Comparison of ENCODE assay signal across 11 mouse cellular contexts in the genomic region with DNA sequence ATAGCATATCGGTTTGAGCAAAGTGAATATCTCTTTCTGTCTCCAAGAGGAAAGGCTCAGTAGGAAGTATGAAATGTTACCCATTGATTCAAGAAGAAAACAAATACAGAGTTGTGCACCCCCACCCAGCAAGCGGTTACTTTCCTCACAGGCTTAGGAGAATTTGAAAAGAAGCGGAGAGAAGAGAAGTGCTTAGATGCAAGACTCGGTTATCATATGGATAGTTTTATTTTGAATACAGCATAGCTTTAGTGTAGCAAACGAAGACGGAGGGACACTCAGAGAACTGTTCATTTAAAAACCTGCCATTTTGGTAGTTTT. TPM values are rescaled to one million over a fixed set of nuclear protein-coding genes. Genes with fewer than 3 reads are reported as not detected.
A peak's percentile ranks its signal among the peaks of the same experiment; 100 is the strongest.
DNase-seq lines count a peak whose midpoint lies in the region; ATAC-seq lines count a peak whose summit lies in the region.
"Had no signal": no experiment of that assay in that cellular context is flagged by ENCODE, and none has a peak within 500 bp of the region (broad histone marks: within the 10 kb centered on the region; RNA-seq: fewer than 3 reads in every experiment).

No protein-coding gene starts in this region.

- H3K9me3 ChIP-seq in heart, embryonic 15.5 days (replicated peaks) = no peaks in the 10 kb centered on the region
- no peaks in the 10 kb centered on the region for H3K9me3 ChIP-seq in embryonic facial prominence, embryonic 12.5 days
- H3K9me3 ChIP-seq in hindbrain, embryonic 16.5 days (ENCODE audit: control insufficient read depth, low read length) = no peaks in the 10 kb centered on the region
- no peaks in the 10 kb centered on the region for H3K9me3 ChIP-seq in midbrain, embryonic 13.5 days

- ATAC-seq in heart, embryonic 15.5 days (replicated peaks; ENCODE audit: insufficient number of reproducible peaks, insufficient read depth, low FRiP score, low read depth) = no peak
- ATAC-seq in embryonic facial prominence, embryonic 12.5 days (ENCODE audit: insufficient number of reproducible peaks, insufficient read depth, low FRiP score, low TSS enrichment) = no peak
- ATAC-seq in hindbrain, embryonic 16.5 days = no peak
- ATAC-seq in midbrain, embryonic 13.5 days = no peak

- H3K4me2 ChIP-seq in heart, embryonic 15.5 days = peak overlapping the region; percentile 98
- H3K4me2 ChIP-seq in embryonic facial prominence, embryonic 12.5 days (replicated peaks) = peak overlapping the region; percentile 75
- peak overlapping the region; percentile 60 for H3K4me2 ChIP-seq in hindbrain, embryonic 16.5 days (ENCODE audit: low read length)
- H3K4me2 ChIP-seq in midbrain, embryonic 13.5 days (replicated peaks) = peak overlapping the region; percentile 66

- H3K4me1 ChIP-seq in heart, embryonic 15.5 days (replicated peaks) = peaks cover 13% of the 10 kb centered on the region
- peaks cover 7% of the 10 kb centered on the region for H3K4me1 ChIP-seq in embryonic facial prominence, embryonic 12.5 days
- H3K4me1 ChIP-seq in hindbrain, embryonic 16.5 days (ENCODE audit: control insufficient read depth, insufficient read depth, low read depth, low read length) = peaks cover 10% of the 10 kb centered on the region
- H3K4me1 ChIP-seq in midbrain, embryonic 13.5 days (replicated peaks) = peaks cover 53% of the 10 kb centered on the region

- peak overlapping the region; percentile 83 for H3K4me3 ChIP-seq in heart, embryonic 15.5 days
- peak overlapping the region; percentile 65 for H3K4me3 ChIP-seq in embryonic facial prominence, embryonic 12.5 days
- peak overlapping the region; percentile 72 for H3K4me3 ChIP-seq in hindbrain, embryonic 16.5 days (ENCODE audit: low read length)
- H3K4me3 ChIP-seq in midbrain, embryonic 13.5 days (replicated peaks) = peak overlapping the region; percentile 85

- H3K36me3 ChIP-seq in heart, embryonic 15.5 days = no peaks in the 10 kb centered on the region
- no peaks in the 10 kb centered on the region for H3K36me3 ChIP-seq in embryonic facial prominence, embryonic 12.5 days
- no peaks in the 10 kb centered on the region for H3K36me3 ChIP-seq in hindbrain, embryonic 16.5 days (ENCODE audit: control insufficient read depth, insufficient read depth, low read length)
- H3K36me3 ChIP-seq in midbrain, embryonic 13.5 days = no peaks in the 10 kb centered on the region

- no peak overlapping the region for H3K27ac ChIP-seq in heart, embryonic 15.5 days
- 0 out of 2 replicates have a peak overlapping the region, but pooled peaks have one; percentile 78 for H3K27ac ChIP-seq in embryonic facial prominence, embryonic 12.5 days
- H3K27ac ChIP-seq in hindbrain, embryonic 16.5 days (ENCODE audit: low read depth, low read length) = peak overlapping the region; percentile 31
- peak overlapping the region; percentile 100 for H3K27ac ChIP-seq in midbrain, embryonic 13.5 days

- peaks cover 39% of the 10 kb centered on the region for H3K27me3 ChIP-seq in heart, embryonic 15.5 days
- peaks cover 14% of the 10 kb centered on the region for H3K27me3 ChIP-seq in embryonic facial prominence, embryonic 12.5 days
- H3K27me3 ChIP-seq in hindbrain, embryonic 16.5 days (replicated peaks; ENCODE audit: control insufficient read depth, insufficient read depth, low read length) = no peaks in the 10 kb centered on the region
- no peaks in the 10 kb centered on the region for H3K27me3 ChIP-seq in midbrain, embryonic 13.5 days

- WGBS in heart, embryonic 15.5 days = 19% methylated on average over 6 of the region's 6 CpGs
- WGBS in embryonic facial prominence, embryonic 12.5 days = 3% methylated on average over 6 of the region's 6 CpGs
- 6% methylated on average over 6 of the region's 6 CpGs for WGBS in hindbrain, embryonic 16.5 days
- 2% methylated on average over 6 of the region's 6 CpGs for WGBS in midbrain, embryonic 13.5 days

- DNase-seq in heart, adult 18-20 months = no peak
- DNase-seq in adrenal gland, postnatal 10 days = no peak
- no peak for DNase-seq in layer of hippocampus, adult 8-10 months (ENCODE audit: low spot score in 2 of 2)
- DNase-seq in cerebellum, postnatal 14 days = no peak
- DNase-seq: lung, adult 2 months; right cerebral cortex, adult 18-20 months had no signal

- no peak overlapping the region for H3K9ac ChIP-seq in heart, embryonic 15.5 days
- H3K9ac ChIP-seq in embryonic facial prominence, embryonic 12.5 days = no peak overlapping the region
- H3K9ac ChIP-seq in hindbrain, embryonic 16.5 days (ENCODE audit: low read depth, low read length) = peak overlapping the region; percentile 94
- peak overlapping the region; percentile 99 for H3K9ac ChIP-seq in midbrain, embryonic 13.5 days (replicated peaks)

RNA-seq across cellular contexts. Expression of a gene that starts 5.6 kb away (rescaled TPM):
- polyA plus RNA-seq in heart, embryonic 15.5 days (2015; fragmentation: Nextera tagmentation; extraction: Ambion mirVana) = 0.81 and 0.82 TPM in 2 replicates
- total RNA-seq in heart, adult 18-20 months (2021) = under 1 TPM; 0.82 to 0.87 TPM
- 5.2 and 6.4 TPM in 2 replicates for polyA plus RNA-seq in embryonic facial prominence, embryonic 12.5 days (2016; fragmentation: Nextera tagmentation; extraction: Ambion mirVana)
- 21.4 and 21.6 TPM in 2 replicates for polyA plus RNA-seq in hindbrain, embryonic 16.5 days (2015; fragmentation: Nextera tagmentation; extraction: Ambion mirVana)
- 28.9 and 32.7 TPM in 2 replicates for polyA plus RNA-seq in midbrain, embryonic 13.5 days (2015; fragmentation: Nextera tagmentation; extraction: Ambion mirVana)
- 1 to 10 TPM; 2.4 to 3.5 TPM for total RNA-seq in adrenal gland, postnatal 10 days (2021)
- total RNA-seq in layer of hippocampus, adult 8-10 months (2022) = 10 to 100 TPM; 20.9 to 30.4 (median 26.6) TPM
- total RNA-seq: hematopoietic stem cell, adult 5-6 weeks had no signal

Comparison
In these comparisons a context has a peak if more than half of its experiments do, and no peak if none do; other contexts are left out.
1. H3K9ac ChIP-seq: peak in hindbrain, embryonic 16.5 days (single experiment) and midbrain, embryonic 13.5 days (single experiment); none in heart, embryonic 15.5 days (single experiment) and embryonic facial prominence, embryonic 12.5 days (single experiment).
2. Peak in every context shown above with its lines, with median percentiles within 50 percentile points of each other: H3K4me2 ChIP-seq and H3K4me3 ChIP-seq.